Mouse (Mus musculus) embryonic fibroblast, embryonic 13.5 days (primary cell): ENCODE measurements at regions not wholly inside any gene's neighbourhood (a gene's known extent, or its start where the extent isn't known, plus 50 kb on each side); places are given as distances from the start of the nearest gene placed in this dataset.

Source experiments
- CTCF ChIP-seq: IDR thresholded peaks from 2 replicates; pipeline ENCODE4 v1.5.1; 2011; ENCODE audit warnings: mild to moderate bottlenecking, control low read depth, low read length, moderate library complexity, borderline replicate concordance; ENCODE audit not compliant: insufficient read depth
- POLR2A ChIP-seq: IDR thresholded peaks from 2 replicates; pipeline ENCODE4 v1.6.1; 2011; ENCODE audit warnings: low read depth, mild to moderate bottlenecking, control low read depth, low read length, moderate library complexity

DNA sequence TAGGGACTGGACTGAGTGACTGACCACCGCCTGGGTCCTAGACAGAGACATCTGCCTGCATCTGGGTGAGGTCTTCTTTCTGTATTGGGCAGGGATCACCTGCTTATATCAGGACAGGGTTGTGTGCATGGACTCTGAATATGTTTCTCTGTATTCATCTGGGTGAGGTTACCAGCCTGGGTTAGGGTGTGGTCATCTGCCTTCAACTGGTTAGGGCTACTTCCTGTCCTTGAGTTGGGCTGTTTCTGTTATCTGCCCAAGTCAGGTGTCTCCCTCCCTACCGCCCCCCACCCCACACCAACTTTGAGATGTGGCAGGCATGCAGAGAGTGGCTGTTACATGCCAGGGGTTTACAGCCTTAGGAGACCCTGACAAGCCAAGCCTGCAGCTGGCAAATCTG lies 114.2 kb downstream of the Ndufa10 start:
- TF ChIP-seq POLR2A (no peak), CTCF (no peak)
